21 mouse cellular contexts compared by ENCODE assay signal in the genomic region with DNA sequence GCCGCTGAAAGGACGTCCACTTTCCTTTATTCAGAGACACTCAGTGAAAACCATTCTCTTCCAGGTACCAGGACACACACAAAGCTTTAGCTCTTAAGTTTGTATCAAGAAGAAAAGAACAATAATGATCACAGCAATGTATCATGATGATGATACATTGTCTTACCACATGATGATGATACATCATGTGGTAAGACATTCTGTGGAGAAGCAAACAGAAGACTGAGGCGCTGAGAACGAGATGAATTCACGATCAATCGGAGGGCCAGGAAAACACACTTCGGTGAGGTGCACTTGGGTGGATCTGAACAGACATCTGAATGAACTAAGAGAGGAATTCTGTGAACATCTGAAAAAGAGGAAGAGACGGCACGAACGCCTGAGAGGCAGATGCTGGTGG.
DNase-seq lines count a peak whose midpoint lies in the region; TF ChIP-seq lines count a peak whose summit lies in the region.
"Had no signal": no experiment of that assay in that cellular context is flagged by ENCODE, and none has a peak within 500 bp of the region (broad histone marks: within the 10 kb centered on the region; RNA-seq: fewer than 3 reads in every experiment).

No protein-coding gene starts in this region.

- intact Hi-C loops in left cerebral cortex, postnatal 36 days (cut with DNase I) = loop anchor here (10.0 kb wide), 1 partner anchor 85 kb away; a partner anchor contains a TSS

- peak overlapping the region; percentile 70 for H3K27ac ChIP-seq in embryonic fibroblast, embryonic 13.5 days (ENCODE audit: insufficient read depth, low read length)
- no peak overlapping the region for H3K27ac ChIP-seq in limb, embryonic 10.5 days
- H3K27ac ChIP-seq: embryonic facial prominence, embryonic 10.5 days; embryonic facial prominence, embryonic 12.5 days; forebrain, embryonic 10.5 days; forebrain, embryonic 12.5 days had no signal

- peak overlapping the region; percentile 36 for H3ac ChIP-seq in C2C12 (ENCODE audit: control insufficient read depth, insufficient read length, low read depth)

- peak; percentile 51 for DNase-seq in 3T3-L1 (ENCODE audit: low read depth, low spot score)
- DNase-seq in frontal cortex, postnatal 10 days (ENCODE audit: low spot score in 2 of 2) = no peak
- DNase-seq in left cerebral cortex, postnatal 36 days (ENCODE audit: low spot score in 2 of 2) = no peak
- DNase-seq in limb, embryonic 10.5 days (ENCODE audit: low spot score) = no peak
- DNase-seq: adrenal gland, adult 8-10 months; adrenal gland, postnatal 14 days; adrenal gland, postnatal 36 days; B cell, adult 2 months; cerebellum, adult 11-12 months; cerebellum, adult 2 months; cerebellum, adult 9-10 months; cerebellum, postnatal 10 days; cerebellum, postnatal 25 days had no signal

- H3K79me3 ChIP-seq in C2C12 (ENCODE audit: low read depth) = peaks cover 24% of the 10 kb centered on the region

- H3K27me3 ChIP-seq in C2C12 (ENCODE audit: control insufficient read depth, insufficient read depth, insufficient read length) = no peaks in the 10 kb centered on the region
- no peaks in the 10 kb centered on the region for H3K27me3 ChIP-seq in limb, embryonic 10.5 days (ENCODE audit: low read depth, poor library complexity, severe bottlenecking)
- H3K27me3 ChIP-seq: embryonic facial prominence, embryonic 12.5 days; forebrain, embryonic 12.5 days; Patski had no signal

- peaks cover 5% of the 10 kb centered on the region for H3K4me1 ChIP-seq in embryonic fibroblast, embryonic 13.5 days (ENCODE audit: control insufficient read depth, insufficient read depth, low read length)
- H3K4me1 ChIP-seq in limb, embryonic 10.5 days = peaks cover 20% of the 10 kb centered on the region
- H3K4me1 ChIP-seq: embryonic facial prominence, embryonic 10.5 days; embryonic facial prominence, embryonic 12.5 days; forebrain, embryonic 12.5 days had no signal

- 91% methylated on average over 10 of the region's 10 CpGs for WGBS in limb, embryonic 10.5 days

- TF ChIP-seq POLR2A in embryonic fibroblast, embryonic 13.5 days (IDR thresholded peaks at IDR 0.05; ENCODE audit: low read depth, low read length) = no peak

- peaks cover 15% of the 10 kb centered on the region for H3K36me3 ChIP-seq in C2C12 (ENCODE audit: control insufficient read depth, insufficient read depth)
- no peaks in the 10 kb centered on the region for H3K36me3 ChIP-seq in limb, embryonic 10.5 days
- H3K36me3 ChIP-seq: embryonic facial prominence, embryonic 10.5 days; embryonic facial prominence, embryonic 12.5 days; forebrain, embryonic 10.5 days; forebrain, embryonic 12.5 days had no signal

- peaks cover 43% of the 10 kb centered on the region for H3K79me2 ChIP-seq in C2C12 (ENCODE audit: control insufficient read depth, insufficient read depth)

- TF ChIP-seq CTCF in C2C12 (IDR thresholded peaks at IDR 0.05; ENCODE audit: control insufficient read depth, insufficient read depth, insufficient read length) = no peak
- TF ChIP-seq CTCF in embryonic fibroblast, embryonic 13.5 days (IDR thresholded peaks at IDR 0.05; ENCODE audit: borderline replicate concordance, insufficient read depth, low read length) = no peak

- H3K4me3 ChIP-seq in C2C12 (ENCODE audit: insufficient read depth, poor library complexity, severe bottlenecking) = peak overlapping the region; percentile 34
- H3K4me3 ChIP-seq in embryonic fibroblast, embryonic 13.5 days (ENCODE audit: insufficient read depth, low read length) = no peak overlapping the region
- H3K4me3 ChIP-seq in limb, embryonic 10.5 days = no peak overlapping the region
- H3K4me3 ChIP-seq: embryonic facial prominence, embryonic 10.5 days; embryonic facial prominence, embryonic 12.5 days; erythroblast, embryonic 14.5 days; forebrain, embryonic 10.5 days; forebrain, embryonic 12.5 days had no signal

- no peaks in the 10 kb centered on the region for H3K9me3 ChIP-seq in limb, embryonic 10.5 days (replicated peaks)
- H3K9me3 ChIP-seq: embryonic facial prominence, embryonic 10.5 days; embryonic facial prominence, embryonic 12.5 days; forebrain, embryonic 10.5 days; forebrain, embryonic 12.5 days had no signal

TF ChIP-seq in C2C12, 6 proteins besides CTCF, POLR2A, EP300 and RAD21:
- TF ChIP-seq FOSL1 (IDR thresholded peaks at IDR 0.05; ENCODE audit: insufficient read depth, low read length, poor library complexity, severe bottlenecking) (peak; percentile 13), USF1 (IDR thresholded peaks at IDR 0.05; ENCODE audit: low read depth) (peak; percentile 69), CEBPB (IDR thresholded peaks at IDR 0.05; ENCODE audit: low read depth) (peak; percentile 8), MYOG (IDR thresholded peaks at IDR 0.05; ENCODE audit: control insufficient read depth, extremely low read depth, insufficient read length) (no peak)
